Mouse (Mus musculus) right cerebral cortex, adult 2 months (tissue): ENCODE data around the gene Camk1d.
"Not testable (repeated sequence)": the region's sequence is repeated elsewhere in the genome, so short reads cannot be mapped to it uniquely, and the experiment has no call there.

Experiments
- DNase-seq, 2 experiments: peaks; one replicate each; pipeline ENCODE4 v3.0.0; 2021 to 2022; ENCODE audit warnings: low spot score in 2 of 2

Camk1d gene

DNA sequence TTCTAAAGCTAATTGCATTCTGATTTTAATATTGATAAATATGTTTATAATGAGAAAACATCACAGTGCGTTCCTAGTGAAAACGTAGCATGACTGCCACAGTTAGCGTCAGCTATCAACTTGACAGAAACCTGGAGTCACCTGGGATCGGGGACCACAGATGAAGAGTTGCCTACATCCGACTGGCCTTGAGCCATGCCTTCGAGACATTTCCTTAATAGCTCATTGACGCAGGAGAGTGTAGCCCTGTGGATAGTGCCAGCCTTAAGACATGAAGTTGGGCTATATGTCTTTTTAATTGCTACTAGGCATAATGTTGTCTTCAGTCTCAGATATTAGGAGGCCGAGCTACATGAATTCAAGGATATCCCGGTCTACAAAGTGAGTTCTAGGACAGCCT, 315.8 kb downstream of the Camk1d start:
- DNase-seq = no peak

DNA sequence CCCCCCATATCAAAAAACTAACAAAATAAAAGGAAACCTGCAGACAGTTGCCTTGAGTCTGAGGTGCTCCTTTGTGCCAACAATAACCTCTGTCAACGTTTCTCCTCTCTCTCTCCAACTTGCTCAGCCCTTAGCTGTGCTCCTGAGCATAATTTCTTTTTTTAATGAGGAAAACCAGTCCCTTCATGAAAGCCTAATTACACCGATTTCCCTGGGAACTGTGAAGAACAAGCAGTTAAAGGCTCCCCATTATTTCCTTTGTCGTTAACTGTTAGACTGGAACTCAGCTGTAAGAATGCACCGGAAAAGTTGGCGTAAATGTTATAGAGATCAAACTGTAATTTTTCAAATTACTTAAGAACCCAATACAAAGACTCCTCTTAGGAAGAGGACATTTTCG, 316.3 kb downstream of the Camk1d start:
- DNase-seq = no peak

DNA sequence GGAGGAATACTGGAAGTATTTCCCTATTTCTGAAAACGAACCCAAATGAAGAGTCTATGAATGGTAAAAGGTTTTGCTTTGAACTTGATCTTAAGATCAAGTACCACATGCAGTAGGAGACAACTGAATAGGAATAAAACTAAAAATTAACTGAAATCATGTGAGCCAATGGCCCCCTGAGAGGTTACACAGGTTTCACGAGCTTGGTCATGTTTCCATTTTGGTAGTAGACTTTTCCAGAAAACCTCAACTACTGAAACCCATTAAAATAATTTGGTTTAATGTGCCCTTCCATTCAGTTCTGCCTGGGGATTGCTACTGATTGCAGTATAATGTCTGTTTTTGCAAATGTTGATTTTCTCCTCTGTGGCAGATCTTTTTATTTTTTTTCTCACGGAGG, 316.8 kb downstream of the Camk1d start:
- no peak for DNase-seq

DNA sequence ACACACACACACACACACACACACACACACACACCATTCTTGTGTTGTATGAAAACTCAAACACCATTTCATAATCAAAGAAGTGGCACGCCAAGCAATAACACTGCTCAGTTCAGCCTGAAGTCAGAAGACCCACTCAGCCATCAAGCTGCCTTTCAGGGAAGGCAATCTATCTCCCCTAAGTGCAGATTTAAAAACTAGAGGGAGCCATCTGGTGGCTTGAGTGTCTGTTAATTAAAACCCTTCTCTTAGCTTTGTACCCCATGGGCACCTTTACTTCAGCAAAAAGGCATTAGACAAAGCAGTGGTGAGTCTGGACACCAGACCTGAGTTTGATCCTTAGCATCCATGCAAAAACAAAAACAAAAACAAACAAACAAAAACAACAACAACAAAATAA, 317.9 kb downstream of the Camk1d start:
- no peak for DNase-seq

DNA sequence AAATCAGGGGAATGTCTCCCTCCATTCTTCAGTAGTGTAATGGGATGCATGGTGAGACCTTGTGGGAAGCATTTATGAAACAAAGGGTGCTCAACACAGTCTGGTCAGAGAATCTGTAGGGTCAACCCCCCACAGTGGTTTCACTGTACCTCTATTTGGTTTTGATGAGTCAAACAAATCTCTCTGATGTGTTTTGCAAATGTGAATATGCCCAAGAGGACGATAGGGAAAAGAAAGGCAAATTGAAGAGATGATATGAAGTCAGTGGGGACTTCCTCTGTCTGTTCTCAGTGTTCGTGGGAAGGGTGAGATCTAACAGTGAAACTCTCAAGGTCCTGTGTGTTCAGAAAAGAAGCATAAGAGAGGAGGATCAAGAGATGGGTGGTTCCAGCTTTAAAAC, 318.4 kb downstream of the Camk1d start:
- no peak for DNase-seq

DNA sequence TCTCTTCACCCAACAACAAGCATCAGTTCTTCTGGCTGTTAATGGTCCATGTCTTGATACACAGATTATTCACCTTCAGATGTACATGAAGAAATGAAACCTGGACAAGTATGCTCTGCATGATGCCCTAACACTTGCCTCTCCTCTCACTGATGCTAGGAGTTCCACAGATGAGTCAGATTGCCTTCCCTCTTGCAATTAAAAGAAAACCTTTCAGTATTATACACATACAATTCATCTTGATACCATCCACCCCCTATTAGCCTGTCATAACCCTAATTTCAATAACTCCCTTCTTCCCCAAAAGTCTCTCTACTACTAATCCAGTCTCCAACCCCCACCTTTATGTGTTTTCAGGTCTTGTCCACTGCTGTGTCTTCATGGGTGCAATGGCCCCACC, 321.4 kb downstream of the Camk1d start:
- no peak for DNase-seq

DNA sequence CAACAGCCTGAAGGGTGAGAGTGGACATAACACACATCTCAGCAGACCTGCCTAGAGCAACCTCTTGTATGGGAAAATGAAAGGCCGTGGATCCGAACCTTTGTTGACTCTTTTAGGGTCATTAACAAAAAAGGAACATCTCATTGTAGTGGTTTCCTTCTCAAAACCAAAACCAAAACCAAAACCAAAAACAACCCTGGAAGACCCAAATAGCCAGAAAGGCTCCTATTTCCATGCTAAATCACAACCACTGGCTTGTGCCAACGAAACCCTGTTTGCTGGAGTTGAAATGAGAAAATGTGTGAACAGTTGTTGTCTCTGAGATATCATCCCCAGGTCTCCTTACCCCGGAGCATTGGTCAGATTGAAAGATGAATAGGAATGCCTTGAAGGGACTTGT, 321.8 kb downstream of the Camk1d start:
- DNase-seq = no peak

DNA sequence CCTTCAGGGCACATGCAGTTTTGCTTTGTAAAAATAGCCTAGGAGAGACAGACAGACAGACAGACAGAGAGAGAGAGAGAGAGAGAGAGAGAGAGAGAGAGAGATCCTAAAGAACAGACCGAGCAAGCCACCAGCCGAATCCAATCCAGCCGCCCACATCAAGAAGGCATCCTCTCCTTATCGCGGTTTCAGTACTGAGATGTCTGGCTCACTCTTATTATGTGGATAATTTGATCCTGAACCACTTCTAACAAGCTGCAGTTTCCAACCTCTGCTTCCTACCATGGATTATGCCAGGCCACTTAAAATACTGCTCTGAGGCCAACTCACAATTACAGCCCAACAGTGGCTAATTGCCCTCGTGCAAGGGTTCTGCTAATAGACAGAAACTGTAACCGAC, 325.9 kb downstream of the Camk1d start:
- DNase-seq = no peak

DNA sequence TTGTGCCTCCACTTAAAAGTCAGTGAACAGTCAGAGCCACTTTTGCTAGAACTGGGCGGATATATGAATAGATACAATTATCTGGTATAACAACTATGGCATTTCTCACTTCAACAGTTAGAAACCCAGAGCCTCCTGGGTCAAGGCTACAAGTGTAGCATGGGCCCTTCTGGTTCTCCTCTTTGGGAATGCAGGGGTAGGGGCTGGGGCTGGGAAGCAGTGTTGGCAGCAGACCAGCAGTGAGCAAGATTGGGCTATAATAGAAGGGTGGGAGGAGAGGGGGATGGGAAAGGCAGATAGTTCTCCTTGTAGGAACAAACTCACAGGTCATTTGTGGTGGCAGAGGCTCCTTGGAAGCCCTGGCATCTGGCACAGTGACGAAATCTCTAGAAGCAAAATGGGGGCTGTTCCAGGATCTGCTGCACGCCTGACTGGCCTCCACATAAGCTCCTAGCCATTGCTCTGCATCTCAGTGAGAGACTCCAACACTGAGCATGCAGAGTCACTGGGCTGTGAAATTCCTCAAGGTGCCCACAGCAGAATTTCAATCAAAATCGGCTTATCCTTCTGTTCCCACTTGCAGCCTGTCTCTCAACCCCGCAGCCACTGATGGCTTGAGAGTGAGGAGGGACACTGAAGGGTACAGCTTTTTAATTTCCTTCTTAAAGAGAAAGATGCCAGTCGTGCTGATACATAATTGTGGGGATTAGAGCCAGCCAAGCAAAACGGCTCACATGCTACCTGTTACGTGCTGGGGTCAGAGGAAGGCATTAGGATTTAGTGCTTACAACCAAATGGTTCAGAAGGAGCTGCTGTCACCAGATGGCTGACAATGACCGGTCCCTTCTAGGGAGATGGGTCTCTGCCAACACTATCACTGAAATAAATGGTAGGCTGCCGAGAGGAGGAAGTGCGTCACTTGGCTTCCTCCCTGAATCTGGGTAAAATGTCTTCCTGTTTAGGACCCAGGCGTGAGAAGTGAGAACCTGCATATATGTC, 332.3 kb downstream of the Camk1d start:
- DNase-seq = no peak

DNA sequence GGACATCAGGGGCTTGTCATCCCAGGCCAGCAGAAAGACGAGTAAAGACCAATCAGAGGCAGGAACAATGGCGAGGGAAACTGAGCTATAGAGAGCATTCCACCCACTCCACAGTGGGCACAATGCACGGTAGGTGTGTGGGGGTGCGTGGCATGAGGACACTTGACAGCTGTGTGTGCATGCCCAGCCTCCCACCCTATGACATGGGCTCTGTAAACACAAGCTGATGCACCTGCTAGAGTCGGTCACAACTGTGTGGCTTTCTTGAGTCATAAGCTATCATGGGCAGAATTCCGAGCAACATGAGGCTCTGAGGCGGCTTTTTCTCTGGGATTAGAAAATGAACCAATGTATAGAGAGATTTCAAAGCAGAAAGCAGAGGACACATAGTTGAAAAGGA, 333.3 kb downstream of the Camk1d start:
- DNase-seq = peak; percentile 41 to 51

DNA sequence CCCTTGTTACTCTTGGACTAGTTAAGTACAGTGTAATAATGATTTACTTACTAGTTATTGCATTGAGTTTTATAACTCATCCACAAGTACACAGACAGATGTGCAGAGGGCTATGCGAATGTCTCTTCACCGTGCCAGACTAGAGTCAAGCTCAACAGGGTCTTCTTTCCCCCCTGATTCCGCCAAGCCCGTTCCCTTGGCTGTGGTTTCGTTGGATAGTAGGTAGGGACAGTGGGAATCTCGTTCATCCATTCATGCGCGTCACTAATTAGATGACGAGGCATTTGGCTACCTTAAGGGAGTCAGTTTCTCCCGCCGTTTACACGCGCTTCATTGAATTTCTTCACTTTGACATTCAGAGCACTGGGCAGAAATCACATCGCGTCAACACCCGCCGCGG, 335.4 kb downstream of the Camk1d start:
- DNase-seq = not testable (repeated sequence)

DNA sequence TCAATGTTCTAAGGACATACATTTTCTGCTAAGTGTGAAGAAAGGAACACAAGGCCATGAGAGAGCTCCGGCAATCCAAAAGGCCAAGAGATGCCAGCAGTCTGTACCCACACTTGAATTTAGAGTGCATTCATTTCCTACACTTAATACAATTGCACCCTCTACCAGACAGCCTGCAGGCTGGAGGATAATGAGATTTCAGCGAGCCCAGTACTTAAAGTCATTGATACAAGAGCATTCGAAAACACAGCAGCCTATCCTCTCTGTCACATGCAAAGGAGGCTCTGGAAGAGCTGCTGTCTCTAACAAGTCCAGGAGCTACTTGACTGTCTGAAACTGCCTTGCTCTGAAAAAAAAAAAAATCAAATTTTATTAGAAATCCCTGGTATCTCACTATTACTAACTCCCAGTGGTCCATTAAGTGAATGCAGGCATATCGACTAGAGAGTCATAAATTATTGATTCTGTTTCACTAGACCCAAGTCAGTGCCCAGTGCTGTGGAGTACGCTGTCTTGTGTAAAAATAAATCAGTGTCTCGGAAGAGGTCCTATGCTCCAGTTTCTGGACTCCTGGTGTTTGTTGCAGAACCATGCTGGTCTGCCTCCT, 336.1 kb downstream of the Camk1d start:
- no peak for DNase-seq

DNA sequence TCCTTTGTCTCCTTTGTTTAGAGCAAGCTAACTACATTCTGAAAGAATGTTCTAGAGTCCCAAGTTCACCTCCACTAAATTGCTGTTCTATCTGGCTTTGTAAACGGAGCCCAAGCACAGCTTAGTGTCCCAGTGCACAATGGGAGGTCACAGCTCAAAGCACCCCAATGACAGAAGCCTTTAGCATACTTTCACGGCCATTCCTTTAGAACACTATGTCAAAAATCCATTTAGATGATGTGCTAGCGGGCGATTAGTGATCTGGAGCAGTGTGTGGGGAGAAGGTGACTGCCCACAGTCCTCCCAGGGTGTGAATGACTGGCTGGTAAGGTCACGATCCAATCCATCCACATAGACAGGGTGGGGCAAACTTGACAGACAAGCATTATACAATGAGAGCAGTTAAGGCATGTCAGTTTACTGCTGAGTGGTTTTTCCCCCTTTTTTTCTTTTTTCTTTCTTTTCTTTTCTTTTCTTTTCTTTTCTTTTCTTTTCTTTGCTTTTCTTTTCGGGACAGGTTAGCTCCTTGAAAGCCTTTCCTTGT, 341.4 kb downstream of the Camk1d start:
- DNase-seq = no peak

DNA sequence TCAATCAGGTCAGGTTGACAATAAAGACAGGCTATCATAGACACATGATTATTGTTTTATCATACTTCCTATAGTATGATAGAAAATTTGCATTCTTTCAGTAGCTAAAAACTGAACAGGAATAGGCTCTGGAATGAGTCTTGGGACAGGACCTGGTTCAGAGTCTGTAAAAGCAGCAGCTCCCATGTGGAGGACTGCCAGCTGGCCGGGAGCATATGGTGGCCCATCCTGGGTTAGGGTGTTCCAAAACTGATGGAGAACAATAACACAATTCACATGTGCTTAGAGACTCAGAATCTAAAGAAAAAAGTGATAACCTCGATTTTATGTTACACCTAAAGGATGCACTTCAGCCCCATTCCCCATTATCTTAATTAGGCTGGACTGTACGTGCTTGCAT, 343.0 kb downstream of the Camk1d start:
- DNase-seq = no peak

DNA sequence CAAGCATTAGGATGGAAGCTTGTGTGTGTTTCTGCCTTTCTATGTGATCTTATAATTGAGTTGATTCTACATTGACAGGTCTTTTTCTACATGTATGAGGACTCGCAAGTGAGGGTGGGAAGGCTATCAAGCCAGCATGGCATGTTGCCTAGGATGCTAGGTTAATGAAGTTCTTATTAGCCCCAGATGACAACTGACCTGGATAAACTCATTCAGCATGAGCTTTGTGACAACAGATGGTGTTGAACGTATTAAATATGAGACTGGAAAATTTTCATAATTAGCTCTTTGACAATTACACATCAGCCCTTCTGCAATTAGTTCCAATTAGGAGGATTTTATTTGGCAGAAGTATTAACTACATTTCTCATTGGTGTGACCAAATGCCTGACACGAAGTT, 343.7 kb downstream of the Camk1d start:
- no peak for DNase-seq

DNA sequence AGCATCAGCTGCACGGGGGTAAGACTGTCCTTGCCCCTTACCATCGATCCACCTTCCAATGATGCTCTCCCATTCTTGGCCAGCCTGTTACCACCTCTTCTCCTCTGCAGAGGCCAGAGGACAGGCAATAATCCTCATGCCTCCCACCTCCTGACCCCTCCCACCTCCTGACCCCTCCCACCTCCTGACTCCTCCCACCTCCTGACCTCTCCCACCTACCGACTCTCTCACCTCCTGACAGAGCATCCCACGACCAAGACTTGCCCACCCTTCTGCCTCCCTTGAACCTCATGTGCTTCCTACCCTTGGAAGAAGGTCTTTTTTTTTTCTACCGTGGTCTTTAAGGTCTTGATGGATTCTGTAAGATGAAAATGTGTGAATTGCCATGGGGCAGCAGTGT, 350.5 kb downstream of the Camk1d start:
- DNase-seq = no peak

DNA sequence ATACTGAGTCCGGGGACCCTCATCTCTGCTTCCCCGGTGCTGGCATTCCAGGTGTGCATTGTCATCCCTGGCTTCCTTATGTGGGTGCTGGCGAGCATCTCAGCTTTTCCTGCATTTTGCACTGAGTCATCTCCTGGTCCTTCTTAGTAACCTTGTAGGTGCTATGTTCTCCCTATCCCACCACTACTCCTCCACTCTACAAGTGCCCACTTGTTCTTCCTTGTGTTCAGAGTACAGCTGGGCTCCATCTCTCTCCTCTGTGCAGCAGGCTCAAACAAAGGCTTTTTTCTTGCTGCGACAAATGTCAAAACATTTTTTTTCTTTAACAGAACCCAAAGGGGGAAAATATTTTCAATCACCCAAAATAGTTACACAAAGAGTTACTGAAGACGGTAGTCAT, 356.3 kb downstream of the Camk1d start:
- peak in 1 of 2 experiments; percentile 33 for DNase-seq

DNA sequence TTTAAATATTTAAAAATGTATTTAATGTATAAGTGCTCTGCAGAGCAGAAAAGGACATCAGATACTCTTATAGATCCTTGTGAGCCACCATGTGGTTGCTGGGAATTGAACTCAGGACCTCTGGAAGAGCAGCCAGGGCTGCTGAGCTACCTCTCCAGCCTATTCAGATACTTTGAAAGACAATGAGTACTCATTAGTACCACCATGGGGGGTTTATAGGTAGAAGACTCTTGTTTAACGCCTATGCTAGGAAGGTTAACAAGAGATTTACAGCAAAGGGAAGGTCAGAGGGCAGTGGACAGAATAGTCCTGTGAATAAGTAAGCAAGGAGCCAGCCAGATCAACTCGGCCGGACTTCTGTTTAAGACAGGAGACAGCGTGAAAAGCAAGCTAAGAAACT, 357.3 kb downstream of the Camk1d start:
- DNase-seq = no peak

DNA sequence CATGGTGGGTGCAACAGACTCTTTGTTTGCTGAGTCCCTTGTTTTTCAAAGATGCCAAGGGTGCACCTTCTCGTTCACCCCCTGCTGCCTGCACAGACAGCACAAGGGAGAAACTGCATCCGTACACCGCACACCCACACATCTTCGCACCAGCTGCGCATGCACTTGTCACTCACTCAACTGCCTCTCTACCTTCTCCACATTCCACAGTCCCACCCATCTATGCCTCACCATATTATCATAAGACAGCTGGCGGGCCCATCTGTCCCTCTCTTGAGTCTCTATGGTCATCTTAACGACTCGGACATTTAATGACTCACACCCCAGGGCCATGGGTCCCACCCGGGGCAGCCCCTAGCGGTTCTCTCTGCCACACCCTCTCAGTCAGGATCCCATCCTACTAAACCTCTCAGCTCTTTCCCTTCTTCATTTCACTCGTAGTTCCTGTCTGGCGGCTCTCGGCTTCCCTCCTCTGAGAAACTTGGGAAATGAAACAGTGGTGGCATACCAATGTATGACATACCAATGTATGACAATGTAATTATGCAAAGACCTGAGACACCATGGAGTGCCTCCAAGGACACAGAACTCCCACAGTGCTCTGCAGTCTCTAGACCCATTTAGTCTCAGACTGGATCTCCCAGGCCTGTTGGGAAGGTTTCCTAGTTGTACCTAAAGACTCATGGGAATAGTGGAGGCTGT, 361.3 kb downstream of the Camk1d start:
- peak; percentile 44 to 57 for DNase-seq

DNA sequence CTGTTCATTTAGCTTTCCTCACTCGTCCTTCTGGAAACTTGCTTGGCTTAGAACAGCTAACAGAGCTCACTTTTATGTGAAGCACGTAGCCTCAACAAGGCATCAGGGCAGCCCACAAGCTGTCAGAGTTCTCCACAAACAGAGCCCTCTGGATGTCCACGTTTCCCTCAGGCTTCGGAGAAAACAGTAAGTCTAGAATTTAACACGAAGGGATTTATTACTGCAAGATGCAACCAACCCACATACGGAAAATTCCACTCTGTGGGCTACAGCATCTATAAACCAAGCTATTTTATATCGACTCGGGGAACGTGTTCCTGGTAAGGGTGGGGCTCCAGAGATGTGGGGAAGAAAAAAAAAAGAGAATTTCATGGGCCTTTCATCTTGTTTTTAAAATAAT, 369.0 kb downstream of the Camk1d start:
- peak; percentile 51 to 52 for DNase-seq

DNA sequence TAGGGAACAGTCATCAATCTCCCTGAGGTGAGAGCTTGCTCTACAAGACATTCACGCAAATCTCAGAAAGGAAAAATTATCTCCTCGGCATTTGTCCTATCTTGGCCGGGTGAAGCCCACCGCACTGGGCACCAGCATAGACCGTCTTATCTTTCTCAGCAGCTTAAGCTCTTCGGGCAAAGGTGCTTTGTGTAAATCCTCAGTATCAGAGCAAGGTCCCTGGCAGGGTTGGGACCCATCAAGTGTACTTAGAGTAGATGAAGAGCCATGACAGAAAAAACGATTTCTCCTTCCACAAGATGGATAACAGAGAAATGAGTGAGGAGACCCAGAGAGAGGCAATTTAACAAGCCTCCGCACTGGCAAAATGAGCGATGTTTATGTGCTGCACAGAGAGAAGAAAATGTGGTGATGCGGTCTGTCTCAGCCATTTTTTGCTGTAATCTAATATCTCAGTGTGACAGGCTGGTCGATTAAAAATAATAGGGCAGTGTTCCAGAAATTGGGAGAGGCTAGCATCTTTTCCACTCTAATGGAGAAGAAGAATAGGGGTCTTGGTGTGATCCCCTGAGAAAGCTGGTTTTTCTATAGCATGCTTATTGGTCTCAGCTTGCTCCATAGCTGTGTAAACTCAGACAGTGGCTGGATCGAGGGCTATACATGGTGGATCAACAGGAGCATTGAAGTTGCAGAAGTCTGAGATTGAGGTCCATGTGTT, 386.6 kb downstream of the Camk1d start:
- no peak for DNase-seq

DNA sequence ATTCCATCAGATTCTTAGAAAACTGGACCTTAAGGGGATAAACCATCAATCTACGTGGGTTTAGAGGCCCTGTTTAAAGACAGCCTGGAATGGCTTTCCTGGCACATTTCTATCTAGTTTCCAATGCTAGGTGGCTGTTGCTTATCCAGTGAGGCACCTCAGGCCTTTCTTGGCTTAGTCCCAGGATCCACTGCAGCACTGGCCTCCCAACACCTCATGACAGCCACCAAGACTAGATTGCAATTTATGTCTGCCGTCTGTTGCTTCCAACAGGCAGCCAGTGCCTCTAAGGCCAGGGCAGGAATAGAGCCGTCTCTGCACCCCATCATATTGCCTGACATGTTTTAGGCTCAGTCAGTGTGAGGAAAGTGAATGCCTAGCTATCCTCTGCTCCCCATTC, 389.5 kb downstream of the Camk1d start:
- no peak for DNase-seq
